In genomic region chr4:108911866-108912265, GRCm38 (mm10) we compare ENCODE assay signal across 25 mouse cellular contexts. TPM values are rescaled to one million over a fixed set of nuclear protein-coding genes. Genes with fewer than 3 reads are reported as not detected.
DNase-seq lines count a peak whose midpoint lies in the region; ATAC-seq and TF ChIP-seq lines count a peak whose summit lies in the region.
"Had no signal": no experiment of that assay in that cellular context is flagged by ENCODE, and none has a peak within 500 bp of the region (broad histone marks: within the 10 kb centered on the region; RNA-seq: fewer than 3 reads in every experiment).

No protein-coding gene starts in this region.

- no peak overlapping the region for H3K27ac ChIP-seq in forebrain, postnatal 0 days (ENCODE audit: low read depth, low read length)
- H3K27ac ChIP-seq in forebrain, embryonic 13.5 days: no peak overlapping the region
- no peak overlapping the region for H3K27ac ChIP-seq in stomach, embryonic 14.5 days (ENCODE audit: low read length)
- H3K27ac ChIP-seq in stomach, postnatal 0 days (replicated peaks): no peak overlapping the region
- H3K27ac ChIP-seq: embryonic facial prominence, embryonic 13.5 days; embryonic facial prominence, embryonic 15.5 days; forebrain, embryonic 10.5 days; forebrain, embryonic 12.5 days had no signal

- no peaks in the 10 kb centered on the region for H3K4me1 ChIP-seq in forebrain, postnatal 0 days (ENCODE audit: insufficient read depth)
- peaks cover 4% of the 10 kb centered on the region for H3K4me1 ChIP-seq in forebrain, embryonic 13.5 days
- H3K4me1 ChIP-seq in stomach, embryonic 14.5 days (ENCODE audit: control insufficient read depth, insufficient read depth, low read length): no peaks in the 10 kb centered on the region
- H3K4me1 ChIP-seq in stomach, postnatal 0 days (replicated peaks; ENCODE audit: control insufficient read depth, insufficient read depth): no peaks in the 10 kb centered on the region
- H3K4me1 ChIP-seq: embryonic facial prominence, embryonic 13.5 days; embryonic facial prominence, embryonic 15.5 days had no signal

- no peaks in the 10 kb centered on the region for H3K9me3 ChIP-seq in forebrain, postnatal 0 days (ENCODE audit: low read length)
- no peaks in the 10 kb centered on the region for H3K9me3 ChIP-seq in forebrain, embryonic 13.5 days (replicated peaks)
- no peaks in the 10 kb centered on the region for H3K9me3 ChIP-seq in stomach, embryonic 14.5 days (ENCODE audit: control insufficient read depth, low read depth, low read length)
- H3K9me3 ChIP-seq in stomach, postnatal 0 days (ENCODE audit: control insufficient read depth, low read length): no peaks in the 10 kb centered on the region
- H3K9me3 ChIP-seq: embryonic facial prominence, embryonic 13.5 days; embryonic facial prominence, embryonic 15.5 days; forebrain, embryonic 10.5 days; forebrain, embryonic 12.5 days; G1E had no signal

- WGBS in forebrain, postnatal 0 days: no CpG with 5 or more reads among the region's 2 CpGs
- 74% methylated on average over 2 of the region's 2 CpGs for WGBS in forebrain, embryonic 13.5 days
- 83% methylated on average over 1 of the region's 2 CpGs for WGBS in stomach, embryonic 14.5 days
- 82% methylated on average over 2 of the region's 2 CpGs for WGBS in stomach, postnatal 0 days

- TF ChIP-seq CTCF in forebrain, postnatal 0 days (IDR thresholded peaks at IDR 0.05; ENCODE audit: low read depth): no peak
- no peak for TF ChIP-seq CTCF in stomach, postnatal 0 days (IDR thresholded peaks at IDR 0.05; ENCODE audit: low read depth)

- H3K27me3 ChIP-seq in forebrain, postnatal 0 days (ENCODE audit: insufficient read depth, low read length): no peaks in the 10 kb centered on the region
- no peaks in the 10 kb centered on the region for H3K27me3 ChIP-seq in forebrain, embryonic 13.5 days
- H3K27me3 ChIP-seq in stomach, embryonic 14.5 days (ENCODE audit: control insufficient read depth, insufficient read depth, low read length): no peaks in the 10 kb centered on the region
- H3K27me3 ChIP-seq in stomach, postnatal 0 days (ENCODE audit: control insufficient read depth, insufficient read depth, low read length): no peaks in the 10 kb centered on the region
- H3K27me3 ChIP-seq: embryonic facial prominence, embryonic 13.5 days; embryonic facial prominence, embryonic 15.5 days; forebrain, embryonic 12.5 days; Patski had no signal

- no peak for TF ChIP-seq EP300 in stomach, postnatal 0 days (optimal IDR thresholded peaks at IDR 0.05)

- no peak overlapping the region for H3K4me2 ChIP-seq in forebrain, postnatal 0 days (ENCODE audit: low read depth)
- no peak overlapping the region for H3K4me2 ChIP-seq in forebrain, embryonic 13.5 days
- no peak overlapping the region for H3K4me2 ChIP-seq in stomach, embryonic 14.5 days (replicated peaks; ENCODE audit: low read depth, low read length)
- no peak overlapping the region for H3K4me2 ChIP-seq in stomach, postnatal 0 days (replicated peaks; ENCODE audit: low read depth)
- H3K4me2 ChIP-seq: embryonic facial prominence, embryonic 13.5 days; embryonic facial prominence, embryonic 15.5 days; forebrain, embryonic 12.5 days had no signal

- peak; percentile 58; the same call in 1 of the 2 replicates for ATAC-seq in forebrain, postnatal 0 days
- no peak; the same call in 1 of the 2 replicates for ATAC-seq in forebrain, embryonic 13.5 days
- peak; percentile 33; the same call in 1 of the 2 replicates for ATAC-seq in stomach, embryonic 14.5 days (ENCODE audit: insufficient number of reproducible peaks, insufficient read depth, low FRiP score, low read depth)
- no peak for ATAC-seq in stomach, postnatal 0 days (ENCODE audit: low FRiP score, low TSS enrichment)
- ATAC-seq: activated CD4-positive, CD25-positive, alpha-beta regulatory T cell, adult 4 months; Patski had no signal

- no peak overlapping the region for H3K9ac ChIP-seq in forebrain, postnatal 0 days
- H3K9ac ChIP-seq in forebrain, embryonic 13.5 days: no peak overlapping the region
- H3K9ac ChIP-seq in stomach, embryonic 14.5 days (replicated peaks; ENCODE audit: low read depth, low read length): no peak overlapping the region
- no peak overlapping the region for H3K9ac ChIP-seq in stomach, postnatal 0 days (ENCODE audit: low read length)
- H3K9ac ChIP-seq: embryonic facial prominence, embryonic 13.5 days; embryonic facial prominence, embryonic 15.5 days; forebrain, embryonic 12.5 days had no signal

- H3K4me3 ChIP-seq in forebrain, postnatal 0 days (ENCODE audit: low read depth, low read length): no peak overlapping the region
- H3K4me3 ChIP-seq in forebrain, embryonic 13.5 days: no peak overlapping the region
- no peak overlapping the region for H3K4me3 ChIP-seq in stomach, embryonic 14.5 days (ENCODE audit: low read depth, low read length)
- H3K4me3 ChIP-seq in stomach, postnatal 0 days (ENCODE audit: low read depth, low read length): no peak overlapping the region
- H3K4me3 ChIP-seq: embryonic facial prominence, embryonic 13.5 days; embryonic facial prominence, embryonic 15.5 days; erythroblast, embryonic 14.5 days; forebrain, embryonic 10.5 days; forebrain, embryonic 12.5 days had no signal

- no peak for DNase-seq in forebrain, postnatal 0 days
- DNase-seq in stomach, postnatal 0 days (ENCODE audit: low spot score): no peak
- peak; percentile 38 for DNase-seq in brain, adult 2 months (ENCODE audit: low read depth, low spot score)
- no peak for DNase-seq in spleen, adult 12 weeks (ENCODE audit: low spot score)
- DNase-seq: adrenal gland, adult 8-10 months; adrenal gland, postnatal 14 days; adrenal gland, postnatal 36 days; cerebellum, adult 11 months; cerebellum, adult 18-20 months; cerebellum, adult 8-10 months; cerebellum, adult 9-11 months; cerebellum, postnatal 14 days; cerebellum, postnatal 36 days; embryo, embryonic 11 days had no signal

- H3K36me3 ChIP-seq in forebrain, postnatal 0 days (ENCODE audit: insufficient read depth): no peaks in the 10 kb centered on the region
- H3K36me3 ChIP-seq in forebrain, embryonic 13.5 days (ENCODE audit: poor library complexity, severe bottlenecking): no peaks in the 10 kb centered on the region
- H3K36me3 ChIP-seq in stomach, embryonic 14.5 days (ENCODE audit: control insufficient read depth, insufficient read depth, low read length): no peaks in the 10 kb centered on the region
- no peaks in the 10 kb centered on the region for H3K36me3 ChIP-seq in stomach, postnatal 0 days (ENCODE audit: control insufficient read depth, insufficient read depth, low read length)
- H3K36me3 ChIP-seq: embryonic facial prominence, embryonic 13.5 days; embryonic facial prominence, embryonic 15.5 days; forebrain, embryonic 10.5 days; forebrain, embryonic 12.5 days; G1E had no signal

RNA-seq across cellular contexts. Expression of gene Rab3b, which starts 33.0 kb away (rescaled TPM):
- total RNA-seq in forebrain, postnatal 0 days (2014; rRNA removed): 70.2 and 86.2 TPM in 2 replicates
- 287 and 298 TPM in 2 replicates for polyA plus RNA-seq in forebrain, postnatal 0 days (2015; fragmentation: Nextera tagmentation; extraction: Ambion mirVana)
- polyA plus RNA-seq in forebrain, embryonic 13.5 days (2015; fragmentation: Nextera tagmentation; extraction: Ambion mirVana): 38.0 and 54.1 TPM in 2 replicates
- 13.9 and 16.3 TPM in 2 replicates for polyA plus RNA-seq in stomach, embryonic 14.5 days (2014; fragmentation: Nextera tagmentation; extraction: Ambion mirVana)
- 11.6 and 11.9 TPM in 2 replicates for polyA plus RNA-seq in stomach, postnatal 0 days (2015; fragmentation: Nextera tagmentation; extraction: Ambion mirVana)
- total RNA-seq: common myeloid progenitor, adult 5-6 weeks had no signal
- polyA plus RNA-seq: activated CD4-positive, CD25-positive, alpha-beta regulatory T cell, adult 4 months; erythroblast, embryonic 14.5 days had no signal

Comparison
In these comparisons a context has a peak if more than half of its experiments do, and no peak if none do; other contexts are left out.
1. ATAC-seq: peak in forebrain, postnatal 0 days (single experiment) and stomach, embryonic 14.5 days (single experiment); none in forebrain, embryonic 13.5 days (single experiment) and stomach, postnatal 0 days (single experiment).